Mouse (Mus musculus): Measurements from ENCODE around the gene Tubb2b.
A peak's percentile ranks its signal among the peaks of the same experiment; 100 is the strongest.

The Tubb2b gene

GRCm38 (mm10) chr13:34130226-34130731, at the start of gene Tubb2b:
TSS of gene Tubb2b (minus strand) at chr13:34130466.
- DNase-seq (ENCODE audit: low spot score), result peak; percentile 39

- DNase-seq (ENCODE audit: low spot score), result no peak
These were observed 43.8 kb upstream of the Tubb2b start for GRCm38 (mm10) chr13:34174025-34174424.

GRCm38 (mm10) chr13:34163304-34163975, 33.2 kb upstream of the Tubb2b start:
- no peak for DNase-seq (ENCODE audit: low spot score)

- peak; percentile 85 for DNase-seq (ENCODE audit: low spot score)
These were observed 32.4 kb upstream of the Tubb2b start, which contains the start of gene Psmg4 for GRCm38 (mm10) chr13:34162491-34163303. TSS of gene Psmg4 (plus strand) at chr13:34162964.

GRCm38 (mm10) chr13:34159926-34160325, 29.7 kb upstream of the Tubb2b start:
- no peak for DNase-seq (ENCODE audit: low spot score)

GRCm38 (mm10) chr13:34157596-34158157, 27.4 kb upstream of the Tubb2b start:
- no peak for DNase-seq (ENCODE audit: low spot score)

GRCm38 (mm10) chr13:34156840-34157185, 26.5 kb upstream of the Tubb2b start:
- DNase-seq (ENCODE audit: low spot score), result no peak

GRCm38 (mm10) chr13:34156133-34156839, 26.0 kb upstream of the Tubb2b start:
- no peak for DNase-seq (ENCODE audit: low spot score)

- no peak for DNase-seq (ENCODE audit: low spot score)
These were observed 24.6 kb upstream of the Tubb2b start for GRCm38 (mm10) chr13:34154931-34155272.

- no peak for DNase-seq (ENCODE audit: low spot score)
These were observed 24.1 kb upstream of the Tubb2b start for GRCm38 (mm10) chr13:34154217-34154930.

GRCm38 (mm10) chr13:34153254-34154011, 23.2 kb upstream of the Tubb2b start:
- no peak for DNase-seq (ENCODE audit: low spot score)

GRCm38 (mm10) chr13:34152695-34153094, 22.4 kb upstream of the Tubb2b start:
- no peak for DNase-seq (ENCODE audit: low spot score)

GRCm38 (mm10) chr13:34151425-34151824, 21.2 kb upstream of the Tubb2b start:
- no peak for DNase-seq (ENCODE audit: low spot score)

GRCm38 (mm10) chr13:34150271-34151027, 20.2 kb upstream of the Tubb2b start:
- no peak for DNase-seq (ENCODE audit: low spot score)

- no peak for DNase-seq (ENCODE audit: low spot score)
These were observed 19.4 kb upstream of the Tubb2b start for GRCm38 (mm10) chr13:34149463-34150176.

GRCm38 (mm10) chr13:34148767-34149392, 18.6 kb upstream of the Tubb2b start:
- peak; percentile 53 for DNase-seq (ENCODE audit: low spot score)

GRCm38 (mm10) chr13:34148181-34148580, 17.9 kb upstream of the Tubb2b start:
- DNase-seq (ENCODE audit: low spot score), result no peak

GRCm38 (mm10) chr13:34146916-34147315, 16.6 kb upstream of the Tubb2b start:
- DNase-seq (ENCODE audit: low spot score), result no peak

GRCm38 (mm10) chr13:34143389-34143788, 13.1 kb upstream of the Tubb2b start:
- DNase-seq (ENCODE audit: low spot score), result no peak

Measured in ovary, adult 18-20 months (tissue).